Mouse (Mus musculus) embryonic fibroblast, embryonic 13.5 days (primary cell): ENCODE results near the gene Wdr38.

Experiments
- CTCF ChIP-seq: IDR thresholded peaks from 2 replicates; pipeline ENCODE4 v1.5.1; 2011; ENCODE audit warnings: mild to moderate bottlenecking, control low read depth, low read length, moderate library complexity, borderline replicate concordance; ENCODE audit not compliant: insufficient read depth
- POLR2A ChIP-seq: IDR thresholded peaks from 2 replicates; pipeline ENCODE4 v1.6.1; 2011; ENCODE audit warnings: low read depth, mild to moderate bottlenecking, control low read depth, low read length, moderate library complexity

- TF ChIP-seq CTCF, result no peak
- no peak for TF ChIP-seq POLR2A
Observed at GRCm38 (mm10) chr2:38975181-38975580, 22.1 kb upstream of the Wdr38 start.
